Mouse (Mus musculus) liver, adult 2 months (tissue): ENCODE results near the gene Olfr248.

Experiments used
- CTCF ChIP-seq: fragments of 200-500 bp; IDR thresholded peaks from 2 replicates; pipeline ENCODE4 v1.5.1; 2011; ENCODE audit warnings: low read depth, low read length, control low read depth
- POLR2A ChIP-seq: fragments of 200-500 bp; IDR thresholded peaks from 2 replicates; pipeline ENCODE4 v1.6.1; 2011; ENCODE audit warnings: low read length, control low read depth; ENCODE audit not compliant: insufficient read depth; ENCODE audit errors: extremely low read depth

DNA sequence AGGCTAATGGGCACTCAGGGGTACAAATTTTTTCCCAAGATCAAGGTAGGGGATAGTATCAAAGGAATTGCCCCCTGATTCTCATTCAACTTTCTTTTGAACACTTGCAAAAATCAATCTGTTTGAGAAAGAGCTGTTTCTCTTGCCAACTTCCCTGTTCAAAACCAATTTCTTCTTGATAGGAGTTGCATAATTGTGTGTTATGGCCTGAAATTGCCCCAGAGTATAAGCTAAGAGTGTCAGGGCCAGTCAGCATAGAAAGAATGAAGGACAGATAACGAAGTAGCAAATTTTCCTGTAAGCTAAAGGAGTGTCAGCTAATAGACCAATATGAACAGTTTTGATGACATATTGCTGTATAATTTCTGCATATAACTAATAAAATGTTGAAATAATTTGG lies 36.6 kb downstream of the Olfr248 start:
- TF ChIP-seq CTCF, result no peak
- no peak for TF ChIP-seq POLR2A
